Mouse (Mus musculus): ENCODE measurements around the gene Dbn1. TPM values are rescaled to one million over a fixed set of nuclear protein-coding genes. Genes with fewer than 3 reads are reported as not detected.

Dbn1 gene
- polyA plus RNA-seq, 1 experiment: 9.8 TPM

DNA sequence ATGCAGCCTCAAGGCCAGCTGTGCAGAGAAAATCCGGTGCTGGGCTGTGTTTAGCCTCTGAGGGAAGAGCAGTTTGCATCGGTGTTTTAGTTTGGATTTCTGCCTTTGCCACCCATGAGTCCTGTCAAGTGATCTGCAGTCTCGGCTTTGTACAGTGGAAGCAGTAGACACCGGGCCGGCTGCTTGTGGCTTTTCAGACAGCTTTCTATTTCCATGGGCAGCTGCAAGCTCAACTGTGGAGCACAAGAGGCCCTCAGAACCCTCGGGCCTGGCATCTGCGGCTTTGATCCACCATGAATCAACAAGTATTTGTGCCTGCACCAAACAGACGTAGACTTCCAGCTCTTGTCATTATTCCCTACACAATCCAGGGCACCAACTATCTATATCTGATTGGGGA, 14.5 kb upstream of the Dbn1 start:
- no peak for TF ChIP-seq POLR2A (IDR thresholded peaks at IDR 0.05; ENCODE audit: low read depth, low read length)
- no peak for TF ChIP-seq CTCF (IDR thresholded peaks at IDR 0.05; ENCODE audit: extremely low read depth, insufficient read length, insufficient replicate concordance, low read depth, low read length)
- no peaks in the 10 kb centered on the region for H3K27me3 ChIP-seq (ENCODE audit: control insufficient read depth, insufficient read depth, low read length)
- 73% methylated on average over 8 of the region's 8 CpGs for WGBS
- H3K4me1 ChIP-seq (ENCODE audit: control insufficient read depth, insufficient read depth, insufficient read length, low read length): no peaks in the 10 kb centered on the region
- H3K4me3 ChIP-seq (ENCODE audit: low read depth, low read length): no peak overlapping the region
- H3K27ac ChIP-seq (ENCODE audit: insufficient read depth, low read depth, low read length): no peak overlapping the region
- H3K36me3 ChIP-seq (ENCODE audit: control insufficient read depth, insufficient read depth, low read length): peaks cover 12% of the 10 kb centered on the region

DNA sequence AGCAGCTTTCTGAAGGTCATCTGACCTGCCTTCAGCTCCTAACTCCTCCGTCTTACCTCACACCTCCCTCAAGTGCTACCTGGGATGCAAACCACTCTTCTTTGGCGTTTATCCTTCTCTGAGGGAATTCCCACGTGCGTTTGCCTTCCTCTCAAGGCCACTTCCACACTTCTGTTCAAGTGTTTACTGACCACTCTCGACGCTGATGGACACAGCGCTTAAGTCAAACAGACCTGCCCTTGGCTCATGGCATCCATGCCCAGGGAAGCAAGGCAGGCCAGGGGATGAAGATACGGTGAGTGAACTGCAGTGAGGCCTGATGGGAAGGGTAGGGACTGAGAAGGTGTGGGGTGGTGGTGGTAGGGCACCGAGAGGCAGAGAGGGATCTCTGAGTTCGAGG, 12.7 kb upstream of the Dbn1 start:
- Histone ChIP-seq H3K36me3 (ENCODE audit: control insufficient read depth, insufficient read depth, low read length) (peaks cover 8% of the 10 kb centered on the region), H3K4me3 (ENCODE audit: low read depth, low read length) (no peak overlapping the region), H3K27ac (ENCODE audit: insufficient read depth, low read depth, low read length) (no peak overlapping the region), H3K27me3 (ENCODE audit: control insufficient read depth, insufficient read depth, low read length) (no peaks in the 10 kb centered on the region), H3K4me1 (ENCODE audit: control insufficient read depth, insufficient read depth, insufficient read length, low read length) (peaks cover 2% of the 10 kb centered on the region; the same call in 1 of the 2 replicates)
- WGBS: 73% methylated on average over 10 of the region's 10 CpGs
- no peak for TF ChIP-seq CTCF (IDR thresholded peaks at IDR 0.05; ENCODE audit: extremely low read depth, insufficient read length, insufficient replicate concordance, low read depth, low read length)
- TF ChIP-seq POLR2A (IDR thresholded peaks at IDR 0.05; ENCODE audit: low read depth, low read length): no peak

DNA sequence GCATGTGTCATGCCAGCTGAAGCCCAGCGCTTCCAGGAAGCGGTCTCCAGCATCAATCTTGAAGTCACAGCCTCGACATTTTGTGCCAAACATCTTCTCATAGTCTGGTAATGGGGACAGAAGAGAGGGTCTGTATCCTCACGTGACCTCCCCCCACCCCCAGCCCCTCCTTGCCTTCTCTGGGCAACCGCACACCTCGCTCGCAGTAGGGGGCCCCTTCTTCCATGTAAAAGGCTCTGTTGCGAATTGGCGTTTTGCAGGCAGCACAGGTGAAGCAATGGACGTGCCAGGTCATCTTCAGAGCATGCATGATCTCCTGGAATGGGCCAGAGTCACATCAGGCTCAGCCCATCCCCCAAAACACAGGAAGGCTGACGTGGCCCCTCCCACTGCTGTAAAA, 11.0 kb upstream of the Dbn1 start:
- Histone ChIP-seq H3K36me3 (ENCODE audit: control insufficient read depth, insufficient read depth, low read length) (peaks cover 3% of the 10 kb centered on the region), H3K27ac (ENCODE audit: insufficient read depth, low read depth, low read length) (no peak overlapping the region), H3K4me3 (ENCODE audit: low read depth, low read length) (no peak overlapping the region), H3K27me3 (ENCODE audit: control insufficient read depth, insufficient read depth, low read length) (no peaks in the 10 kb centered on the region), H3K4me1 (ENCODE audit: control insufficient read depth, insufficient read depth, insufficient read length, low read length) (peaks cover 2% of the 10 kb centered on the region)
- 67% methylated on average over 11 of the region's 11 CpGs for WGBS
- TF ChIP-seq CTCF (IDR thresholded peaks at IDR 0.05; ENCODE audit: extremely low read depth, insufficient read length, insufficient replicate concordance, low read depth, low read length) (no peak), POLR2A (IDR thresholded peaks at IDR 0.05; ENCODE audit: low read depth, low read length) (no peak)

DNA sequence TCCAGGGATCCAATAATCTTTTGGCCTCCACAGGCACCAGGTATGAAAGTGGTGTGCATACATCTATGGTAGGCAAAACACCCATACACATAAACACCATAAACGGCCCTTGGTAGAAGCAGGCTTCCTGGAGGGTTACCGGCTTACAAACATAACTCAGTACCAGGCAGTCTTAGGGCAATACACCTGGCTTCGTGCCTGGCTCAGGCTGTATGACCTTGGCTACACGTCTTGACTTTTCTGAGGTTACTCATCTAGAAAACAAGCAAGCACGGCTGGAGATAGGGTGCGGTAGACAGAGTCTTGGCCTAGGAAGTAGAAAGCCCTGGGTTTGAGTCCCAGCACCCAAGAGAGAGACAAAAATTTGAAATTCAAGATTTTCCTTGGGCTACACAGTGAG, 8.8 kb upstream of the Dbn1 start:
- WGBS: 25% methylated on average over 6 of the region's 6 CpGs
- Histone ChIP-seq H3K36me3 (ENCODE audit: control insufficient read depth, insufficient read depth, low read length) (peaks cover 3% of the 10 kb centered on the region), H3K27me3 (ENCODE audit: control insufficient read depth, insufficient read depth, low read length) (no peaks in the 10 kb centered on the region), H3K27ac (ENCODE audit: insufficient read depth, low read depth, low read length) (no peak overlapping the region), H3K4me3 (ENCODE audit: low read depth, low read length) (no peak overlapping the region), H3K4me1 (ENCODE audit: control insufficient read depth, insufficient read depth, insufficient read length, low read length) (peaks cover 2% of the 10 kb centered on the region)
- TF ChIP-seq CTCF (IDR thresholded peaks at IDR 0.05; ENCODE audit: extremely low read depth, insufficient read length, insufficient replicate concordance, low read depth, low read length) (no peak), POLR2A (IDR thresholded peaks at IDR 0.05; ENCODE audit: low read depth, low read length) (no peak)

DNA sequence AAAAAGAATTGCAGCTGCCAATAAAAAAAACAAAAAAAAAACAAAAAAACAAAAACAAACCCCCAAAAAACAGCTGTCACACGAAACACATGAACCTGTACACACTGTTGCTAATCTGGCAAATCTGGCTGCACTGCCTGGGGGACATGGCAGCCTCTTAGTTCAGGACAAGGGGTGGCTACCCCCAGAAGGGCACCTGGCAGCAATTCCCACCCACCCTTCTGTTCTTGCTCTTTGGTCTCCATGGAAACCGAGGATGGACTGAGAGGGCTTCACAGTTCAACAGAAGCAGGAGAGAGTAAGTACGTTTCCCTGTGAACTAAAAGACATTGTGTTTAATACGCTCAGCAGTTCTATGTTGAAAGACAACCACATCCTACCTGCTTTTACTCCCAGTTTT, 7.8 kb upstream of the Dbn1 start:
- TF ChIP-seq CTCF (IDR thresholded peaks at IDR 0.05; ENCODE audit: extremely low read depth, insufficient read length, insufficient replicate concordance, low read depth, low read length) (no peak), POLR2A (IDR thresholded peaks at IDR 0.05; ENCODE audit: low read depth, low read length) (no peak)
- H3K36me3 ChIP-seq (ENCODE audit: control insufficient read depth, insufficient read depth, low read length): peaks cover 3% of the 10 kb centered on the region
- H3K27me3 ChIP-seq (ENCODE audit: control insufficient read depth, insufficient read depth, low read length): no peaks in the 10 kb centered on the region
- no peak overlapping the region for H3K4me3 ChIP-seq (ENCODE audit: low read depth, low read length)
- no peak overlapping the region; the same call in 1 of the 2 replicates for H3K27ac ChIP-seq (ENCODE audit: insufficient read depth, low read depth, low read length)
- H3K4me1 ChIP-seq (ENCODE audit: control insufficient read depth, insufficient read depth, insufficient read length, low read length): peaks cover 2% of the 10 kb centered on the region
- WGBS: 55% methylated on average over 4 of the region's 4 CpGs

DNA sequence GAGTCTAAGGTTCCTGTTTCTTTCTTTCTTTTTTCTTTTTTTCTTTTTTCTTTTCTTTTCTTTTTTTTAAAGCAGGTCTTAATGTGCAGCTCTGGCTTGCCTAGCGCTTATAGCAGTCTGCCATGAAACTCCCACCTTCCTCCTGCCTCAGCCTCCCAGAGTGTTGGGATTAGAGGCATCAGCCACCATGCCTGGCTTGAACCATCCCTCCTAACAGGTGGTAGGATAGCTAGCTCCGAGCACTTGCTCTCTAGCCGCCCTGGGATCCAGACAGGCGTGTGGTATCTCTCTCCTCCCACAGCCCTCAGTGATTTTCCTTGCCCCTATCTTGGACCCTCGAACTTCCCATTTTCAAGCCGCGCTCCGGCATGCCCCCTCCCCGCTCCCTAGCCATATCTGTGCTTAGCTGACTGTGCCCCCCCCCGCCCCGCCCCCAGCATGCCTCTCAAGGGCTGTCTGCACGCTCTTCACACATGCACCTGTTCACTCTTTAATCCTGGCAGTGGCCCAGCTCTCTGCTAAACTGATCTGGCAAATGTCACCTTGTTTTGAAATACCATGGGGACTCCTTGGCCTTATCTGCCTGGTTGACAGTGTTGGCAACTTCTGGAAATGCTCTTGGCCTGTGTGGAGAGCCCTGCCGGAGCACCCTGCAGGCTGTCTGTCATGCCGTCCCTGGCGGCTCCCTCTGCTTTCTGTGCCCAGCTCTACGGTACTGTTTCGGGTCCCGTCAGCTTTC, 7.1 kb upstream of the Dbn1 start:
- 0 out of 2 replicates have a peak, but pooled peaks cover 1% of the 10 kb centered on the region for H3K36me3 ChIP-seq (ENCODE audit: control insufficient read depth, insufficient read depth, low read length)
- TF ChIP-seq POLR2A (IDR thresholded peaks at IDR 0.05; ENCODE audit: low read depth, low read length): no peak
- no peak for TF ChIP-seq CTCF (IDR thresholded peaks at IDR 0.05; ENCODE audit: extremely low read depth, insufficient read length, insufficient replicate concordance, low read depth, low read length)
- no peak overlapping the region for H3K27ac ChIP-seq (ENCODE audit: insufficient read depth, low read depth, low read length)
- H3K4me1 ChIP-seq (ENCODE audit: control insufficient read depth, insufficient read depth, insufficient read length, low read length): peaks cover 2% of the 10 kb centered on the region
- WGBS: 6% methylated on average over 18 of the region's 18 CpGs
- no peaks in the 10 kb centered on the region for H3K27me3 ChIP-seq (ENCODE audit: control insufficient read depth, insufficient read depth, low read length)
- H3K4me3 ChIP-seq (ENCODE audit: low read depth, low read length): no peak overlapping the region

DNA sequence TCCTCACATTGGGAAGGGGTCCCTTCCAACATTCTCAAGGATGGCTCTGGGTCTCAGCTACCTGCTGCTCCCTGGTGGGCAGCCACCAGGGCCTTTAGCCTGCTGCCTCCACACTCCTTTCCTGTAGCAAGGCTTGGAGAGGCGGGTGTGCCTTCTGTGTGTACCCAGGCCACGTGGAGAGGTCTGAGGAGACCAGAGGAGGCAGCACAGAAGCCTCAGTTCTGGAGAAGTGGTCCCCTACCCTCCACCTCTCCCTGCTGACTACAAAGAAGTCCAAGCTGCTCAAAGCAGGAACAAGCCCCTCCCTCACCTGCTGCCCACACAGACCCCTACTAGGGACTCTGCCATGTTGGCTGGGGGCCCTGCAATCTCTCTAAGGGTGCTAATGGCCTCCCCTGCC, 6.3 kb upstream of the Dbn1 start:
- Histone ChIP-seq H3K36me3 (ENCODE audit: control insufficient read depth, insufficient read depth, low read length) (0 out of 2 replicates have a peak, but pooled peaks cover 1% of the 10 kb centered on the region), H3K4me1 (ENCODE audit: control insufficient read depth, insufficient read depth, insufficient read length, low read length) (peaks cover 2% of the 10 kb centered on the region), H3K27ac (ENCODE audit: insufficient read depth, low read depth, low read length) (no peak overlapping the region), H3K27me3 (ENCODE audit: control insufficient read depth, insufficient read depth, low read length) (peaks cover 1% of the 10 kb centered on the region; the same call in 1 of the 2 replicates), H3K4me3 (ENCODE audit: low read depth, low read length) (no peak overlapping the region)
- WGBS: 32% methylated on average over 2 of the region's 2 CpGs
- TF ChIP-seq POLR2A (IDR thresholded peaks at IDR 0.05; ENCODE audit: low read depth, low read length): no peak
- TF ChIP-seq CTCF (IDR thresholded peaks at IDR 0.05; ENCODE audit: extremely low read depth, insufficient read length, insufficient replicate concordance, low read depth, low read length): no peak

Measured in small intestine, adult 2 months (tissue).